Mouse (Mus musculus) spleen, postnatal 4 days (tissue): Measurements from ENCODE around the gene Rd3.

Experiments
- DNase-seq, 2 experiments: peaks; one replicate each; pipeline ENCODE4 v3.0.0; 2022; ENCODE audit warnings: low spot score in 2 of 2

Gene Rd3

DNA sequence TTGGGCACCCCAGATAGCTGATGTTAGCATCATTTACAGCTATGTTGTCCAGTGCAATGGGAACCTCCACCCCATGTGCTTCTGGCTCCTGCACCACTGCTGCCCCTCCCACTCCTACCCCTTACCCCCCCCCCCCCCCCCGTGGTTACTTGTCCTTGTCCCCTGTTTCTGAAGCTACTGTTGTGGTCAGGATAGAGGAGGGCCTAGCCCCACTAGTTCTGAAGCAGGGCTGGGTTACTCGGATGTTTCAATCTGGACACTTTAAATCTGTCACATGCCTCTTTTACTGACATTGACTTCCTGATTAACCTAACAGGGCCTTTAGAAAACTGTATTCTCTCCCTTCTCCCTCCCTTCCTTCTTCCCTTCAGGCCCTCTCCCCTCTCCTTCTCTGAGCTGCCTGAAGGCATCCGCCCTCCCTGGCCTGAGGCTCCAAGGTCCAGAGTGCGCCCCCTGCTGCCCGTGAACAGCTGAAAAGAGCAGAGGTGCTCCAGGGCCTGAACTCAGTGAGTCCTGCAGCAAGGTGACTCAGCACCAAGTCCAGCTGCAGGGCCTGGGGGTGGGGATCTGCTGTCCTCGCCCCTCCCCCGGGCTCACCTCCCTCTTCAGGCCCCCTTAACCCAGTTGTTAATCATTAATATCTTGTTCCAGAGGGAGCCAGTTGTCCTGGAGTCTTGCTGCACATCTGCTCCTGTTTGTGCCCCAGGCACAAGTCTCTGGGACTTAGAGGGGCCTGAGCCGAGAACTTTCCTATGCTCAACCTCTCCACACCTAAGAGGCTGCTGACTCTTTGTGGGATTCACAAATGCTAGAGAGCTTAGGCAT, 13.0 kb upstream of the Rd3 start:
- peak; percentile 84 to 95 for DNase-seq

DNA sequence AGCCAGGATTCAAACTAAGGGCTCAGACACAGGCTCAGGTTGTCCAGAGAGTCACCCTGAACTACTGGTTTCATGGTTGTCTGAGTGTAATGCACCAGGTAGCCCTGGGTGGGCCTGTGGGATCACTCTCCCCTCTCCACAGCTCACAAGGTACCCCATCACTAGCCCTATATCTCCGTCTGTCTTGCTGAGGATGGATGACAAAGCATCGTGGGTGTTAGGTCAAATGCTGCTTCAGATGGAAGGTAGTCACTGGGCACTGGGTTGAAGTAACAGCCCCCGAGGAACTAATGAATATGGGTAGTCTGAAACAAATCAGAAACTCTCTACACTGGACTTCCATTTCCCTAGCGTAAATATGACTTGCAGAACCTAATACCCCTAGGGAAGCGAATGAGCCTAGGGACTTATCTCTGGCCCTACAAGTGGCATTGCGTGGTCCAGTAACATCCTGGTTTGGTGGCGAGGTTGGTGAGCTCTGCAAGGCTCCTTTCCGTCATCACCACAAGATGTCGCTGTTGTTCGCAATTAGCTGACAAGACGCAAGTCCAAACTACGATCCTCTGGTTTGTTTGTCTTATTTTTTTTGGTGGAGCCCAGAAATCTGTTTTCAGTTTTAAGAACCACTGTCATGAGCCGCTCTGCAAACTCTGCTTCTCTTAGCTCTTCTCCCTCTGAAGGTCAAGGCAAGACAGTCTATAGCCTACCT, 12.2 kb upstream of the Rd3 start:
- DNase-seq = peak; percentile 76 to 89

DNA sequence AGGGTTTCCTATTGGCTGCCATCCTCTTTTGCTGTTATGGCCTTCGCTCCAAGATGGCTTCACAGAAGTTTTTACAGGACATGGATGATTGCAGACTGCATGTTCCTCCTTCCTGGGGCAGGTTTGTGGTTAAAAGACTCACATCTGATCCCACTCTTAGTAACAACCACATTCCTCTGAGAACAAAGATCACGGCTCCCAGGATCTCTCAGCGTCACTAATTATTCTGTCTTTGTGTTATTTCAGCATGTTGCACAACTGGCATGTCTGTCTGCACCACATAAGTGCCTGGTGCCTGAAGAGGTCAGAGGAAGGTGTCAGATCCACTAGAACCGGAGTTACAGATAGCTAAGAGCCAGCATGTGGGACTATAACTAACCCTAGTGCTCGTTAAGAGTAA, 7.2 kb upstream of the Rd3 start:
- DNase-seq = no peak

DNA sequence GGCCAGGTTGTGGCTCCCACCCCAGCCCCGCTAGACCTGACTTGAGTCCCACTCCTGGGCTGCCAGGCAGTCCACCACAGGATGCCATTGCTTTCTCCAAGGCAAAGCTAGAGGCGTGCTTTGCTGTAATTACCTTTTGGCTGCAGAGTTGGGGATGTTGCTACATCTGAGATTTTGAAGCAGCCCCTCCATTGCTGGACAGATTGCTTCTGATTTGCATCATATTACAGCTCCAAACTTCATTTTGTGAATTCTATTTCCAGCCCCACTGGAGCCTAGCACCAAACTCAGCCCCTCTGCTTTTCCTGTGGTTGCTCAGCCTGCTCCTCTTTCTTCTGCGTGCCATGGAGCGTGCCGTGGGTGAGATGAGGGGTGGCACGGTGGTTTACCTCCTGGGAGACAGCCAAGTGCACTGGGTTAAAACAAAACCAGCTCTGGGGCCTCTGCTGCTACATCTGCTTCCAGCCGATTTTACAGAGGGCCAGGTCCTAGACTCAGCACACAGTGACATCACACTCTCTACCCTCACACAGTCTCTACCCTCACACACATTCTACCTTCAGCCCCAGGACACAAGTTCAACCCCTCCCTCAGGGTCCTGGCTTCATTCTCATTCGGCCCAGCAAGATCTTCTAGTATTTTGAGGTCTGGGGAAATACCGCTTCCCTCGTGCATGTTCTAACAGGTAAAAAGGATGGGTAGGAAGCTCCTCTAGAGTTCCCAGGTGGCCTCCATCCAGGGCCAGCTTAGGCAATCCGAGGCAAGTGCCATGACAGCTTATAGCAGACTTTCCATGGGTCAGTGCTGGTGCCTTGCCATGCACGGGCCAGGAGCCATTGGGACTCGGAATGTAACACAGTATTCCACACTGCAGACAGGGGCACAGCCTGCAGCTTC, 2.4 kb upstream of the Rd3 start:
- no peak for DNase-seq

DNA sequence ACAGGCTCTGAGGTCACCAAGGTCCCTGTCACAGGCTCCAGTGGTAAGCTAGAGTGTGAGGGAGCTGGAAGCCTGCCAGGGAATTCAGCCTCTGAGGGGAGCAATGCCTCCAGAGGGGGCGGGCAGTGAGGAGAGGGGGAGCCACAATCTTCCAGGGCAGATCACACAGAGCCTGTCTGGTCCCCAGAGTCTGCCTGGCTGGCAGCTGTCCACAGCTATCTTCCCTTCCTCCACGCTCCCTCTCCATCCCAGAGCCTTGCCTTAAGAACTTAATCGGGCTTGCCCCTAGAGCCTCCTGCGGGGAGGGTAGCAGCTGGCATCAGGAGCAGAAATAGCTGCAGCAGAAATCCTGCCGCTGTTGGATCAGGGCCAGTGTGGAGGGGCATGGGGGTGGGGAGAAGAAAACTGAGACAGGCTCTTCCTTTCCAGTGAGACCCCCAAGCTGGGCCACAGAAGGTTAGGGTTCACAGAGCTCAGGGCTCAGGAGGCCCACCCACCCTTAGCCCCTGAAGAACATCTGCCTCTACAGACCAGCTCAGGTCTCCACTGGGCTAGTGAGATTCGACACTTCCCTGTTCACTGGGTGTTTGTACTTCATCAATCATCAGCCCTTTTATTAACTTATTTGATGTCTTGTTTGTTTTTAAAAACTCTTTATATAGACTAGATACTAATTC, 4.4 kb downstream of the Rd3 start:
- no peak for DNase-seq

DNA sequence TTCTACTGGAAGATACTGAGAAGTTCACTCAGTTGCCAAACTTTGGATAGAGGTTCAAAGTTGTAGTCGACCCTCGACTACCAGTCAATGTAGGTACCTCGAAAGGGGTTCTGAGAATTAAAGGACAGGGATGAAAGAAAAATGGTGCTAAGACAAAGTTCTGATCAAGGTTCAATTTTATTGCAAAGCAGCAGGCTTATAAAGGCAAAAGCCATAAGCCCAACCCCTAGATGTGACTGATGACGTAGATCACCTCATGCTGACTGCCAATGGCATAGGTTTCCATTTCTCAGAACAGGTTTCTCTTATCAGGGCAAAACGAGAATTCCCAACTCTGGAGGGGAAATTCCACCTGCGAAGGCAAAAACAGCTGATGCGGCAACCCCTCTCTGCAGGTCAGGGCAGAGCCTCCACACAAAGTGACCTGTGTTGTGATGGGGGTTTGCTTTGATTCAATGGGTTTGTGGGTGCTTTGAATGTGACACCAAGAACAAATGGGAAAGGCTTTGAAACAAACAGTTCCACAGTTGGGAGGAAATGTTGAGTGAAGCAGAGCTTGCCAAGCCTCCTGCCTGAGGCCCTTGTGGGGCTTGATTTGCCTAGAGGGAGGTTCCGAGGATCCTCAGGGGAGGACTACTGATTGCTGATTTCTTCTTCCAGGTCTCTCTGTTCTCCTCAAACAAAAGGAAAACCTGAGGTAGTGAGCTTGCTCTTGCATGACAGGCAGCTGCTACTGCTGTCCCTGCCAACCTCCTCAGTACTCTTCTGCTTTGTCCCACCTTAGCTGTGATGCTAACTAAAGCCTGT, 9.7 kb downstream of the Rd3 start:
- DNase-seq = no peak

DNA sequence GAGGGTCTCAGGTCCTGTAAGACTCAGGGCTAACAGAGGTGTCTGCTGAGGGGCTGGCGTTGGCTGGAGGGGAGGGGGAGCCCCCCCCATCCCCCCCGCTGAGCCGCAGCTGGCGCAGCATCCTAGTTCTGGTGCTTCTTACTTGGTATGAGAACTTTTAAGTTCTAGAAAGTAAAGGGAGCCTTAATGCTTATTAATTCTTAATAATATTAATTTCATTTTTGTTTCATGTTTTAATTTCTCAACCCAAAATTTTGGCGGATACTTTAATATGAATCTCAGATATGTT, 10.3 kb downstream of the Rd3 start:
- no peak for DNase-seq

DNA sequence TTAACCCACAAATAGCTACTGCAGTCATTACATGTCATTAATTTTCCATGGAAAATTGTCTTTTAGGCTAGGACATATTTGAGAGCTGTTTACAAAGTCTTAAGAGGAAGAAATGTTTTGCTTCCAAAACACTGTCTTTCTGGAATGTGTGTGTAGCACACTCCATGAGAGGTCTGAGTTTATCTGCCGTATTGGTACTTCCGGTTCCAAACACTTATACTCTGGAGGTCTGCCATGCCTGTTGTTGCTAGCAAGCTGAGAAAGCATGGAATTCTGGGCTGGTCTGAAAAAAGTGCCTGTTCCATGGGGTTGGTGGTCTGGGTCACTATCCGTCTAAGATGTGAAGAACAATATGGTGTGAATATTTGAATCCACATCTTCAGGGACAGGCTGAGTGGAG, 11.5 kb downstream of the Rd3 start:
- DNase-seq = no peak

DNA sequence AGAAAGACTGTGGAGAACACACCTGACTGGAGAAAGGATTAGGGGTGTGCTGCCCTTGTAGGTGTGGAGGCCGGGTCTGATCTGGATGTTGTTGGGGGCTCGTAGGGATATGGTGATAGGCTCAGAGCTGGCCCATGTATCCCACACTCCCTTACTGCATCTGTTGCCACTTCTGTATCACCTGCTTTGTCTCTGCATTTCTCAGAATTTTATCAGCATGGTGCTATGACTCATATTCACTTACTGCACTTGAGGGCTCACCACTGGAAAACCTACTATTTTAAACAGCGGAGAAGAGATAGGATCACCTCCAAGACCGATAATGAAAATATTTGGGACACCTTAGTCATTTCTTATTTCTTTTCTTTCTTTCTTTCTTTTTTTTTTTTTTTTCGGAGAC, 11.9 kb downstream of the Rd3 start:
- DNase-seq = no peak

DNA sequence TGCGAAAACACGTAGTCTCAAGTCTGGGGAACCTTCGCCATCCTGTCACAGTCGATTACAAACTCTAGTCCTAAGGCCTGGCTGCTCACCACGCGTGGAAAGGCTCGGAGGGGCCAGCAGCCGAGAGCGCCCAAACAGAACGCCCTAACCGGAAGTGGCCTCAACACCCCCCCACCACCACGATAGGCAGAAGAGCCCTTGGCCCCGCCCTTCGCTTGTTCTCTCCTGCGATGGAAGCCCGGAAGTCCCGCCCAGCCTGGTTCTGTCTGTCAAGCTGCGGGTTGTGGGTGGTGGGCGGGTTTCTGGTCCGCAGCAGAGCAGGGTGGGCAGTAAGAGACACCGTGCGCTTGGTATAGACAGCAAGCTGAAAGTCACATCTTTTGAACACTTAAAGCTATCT, 12.8 kb downstream of the Rd3 start:
- DNase-seq = peak; percentile 90 to 95

DNA sequence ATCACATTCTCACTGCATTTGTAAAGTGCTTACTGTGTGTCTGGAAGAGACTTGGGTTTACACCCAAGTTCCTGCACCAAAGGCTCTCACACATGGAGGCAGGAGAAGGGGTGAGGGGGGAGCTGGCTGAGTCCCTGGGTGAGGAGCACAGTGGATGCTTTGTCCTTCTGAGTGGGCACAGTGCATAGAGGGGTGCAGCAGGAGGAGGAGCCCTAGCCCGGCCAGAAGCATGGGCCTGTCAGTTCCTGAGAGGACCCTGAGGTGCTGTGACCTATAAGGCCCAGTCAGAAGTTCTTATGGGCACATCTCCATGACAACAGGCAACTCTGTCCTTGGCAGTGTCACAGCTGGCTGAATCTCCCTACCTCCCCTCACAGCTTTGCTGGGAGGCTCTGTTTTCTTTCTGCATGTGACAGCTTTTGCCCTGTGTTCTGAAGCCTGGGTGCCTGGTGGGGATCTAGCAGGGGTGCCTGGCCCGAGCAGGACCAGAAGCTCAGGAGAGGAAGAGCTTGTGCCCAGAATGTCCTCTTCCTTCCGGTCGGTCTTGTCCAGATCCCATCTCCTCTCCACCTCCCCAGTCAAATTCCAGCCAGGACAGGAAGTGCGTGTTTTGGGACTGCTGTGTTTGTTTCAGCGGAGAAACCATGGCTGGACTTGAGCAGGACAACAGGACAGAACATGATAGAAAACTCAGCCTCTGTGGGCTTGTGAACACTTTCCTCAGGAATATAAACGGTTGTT, 15.0 kb downstream of the Rd3 start:
- DNase-seq = no peak

DNA sequence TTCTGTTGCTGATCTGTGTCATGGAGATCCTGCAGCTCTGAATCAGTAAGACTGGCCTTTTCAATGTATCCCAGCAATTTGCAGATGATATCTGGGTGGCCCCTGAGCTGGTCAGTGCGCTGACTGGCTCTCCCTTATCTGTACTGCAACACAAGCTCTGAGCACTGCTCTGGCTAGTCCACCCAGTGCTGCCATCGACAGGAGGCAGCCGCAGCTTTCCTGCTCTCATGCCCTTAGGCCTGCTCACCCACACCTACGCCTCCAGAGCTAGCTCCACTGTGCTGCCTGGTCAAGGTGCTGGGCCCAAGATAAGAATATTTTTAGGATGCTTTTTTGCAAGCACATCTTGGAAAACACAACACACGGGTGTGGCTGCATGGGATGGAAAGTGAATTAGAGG, 17.3 kb downstream of the Rd3 start:
- DNase-seq = peak in 1 of 2 experiments; percentile 47

DNA sequence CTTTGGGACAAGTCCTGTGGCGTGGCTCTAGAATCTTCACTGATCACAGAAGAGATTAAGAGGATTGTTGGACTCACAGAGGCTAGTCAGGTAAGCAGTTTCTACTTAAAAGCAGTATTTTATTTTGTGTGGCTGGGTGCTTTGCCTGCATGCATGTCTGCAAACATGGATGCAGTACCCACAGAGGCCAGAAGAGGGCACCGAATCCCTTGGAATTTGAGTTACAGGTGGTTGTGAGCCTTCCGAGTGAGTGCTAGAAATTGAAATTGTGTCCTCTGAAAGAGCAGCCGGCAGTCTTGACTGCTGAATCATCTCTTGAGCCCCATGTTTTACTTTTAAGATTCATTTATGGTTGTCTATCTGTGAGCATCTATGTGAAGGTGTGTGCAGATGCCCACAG, 18.3 kb downstream of the Rd3 start:
- DNase-seq = peak; percentile 77 to 91

DNA sequence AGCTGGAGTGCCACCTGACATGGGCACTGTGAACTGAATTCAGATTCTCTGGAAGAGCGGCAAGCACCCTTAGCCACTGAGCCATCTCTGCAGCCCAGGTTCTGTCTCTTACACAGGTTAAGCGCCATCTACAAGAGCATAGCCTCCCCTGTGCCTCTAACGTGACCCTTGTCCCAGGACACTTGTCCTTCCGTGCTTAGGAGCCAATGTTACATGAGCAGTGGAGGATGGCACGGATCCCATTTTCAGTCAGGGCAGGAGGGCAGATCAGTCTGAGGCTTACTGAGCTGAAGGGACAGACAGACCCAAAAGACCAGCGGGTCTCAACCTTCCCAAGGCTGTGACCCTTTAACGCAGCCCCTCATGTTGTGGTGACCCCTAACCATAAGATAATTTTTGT, 18.7 kb downstream of the Rd3 start:
- DNase-seq = no peak

DNA sequence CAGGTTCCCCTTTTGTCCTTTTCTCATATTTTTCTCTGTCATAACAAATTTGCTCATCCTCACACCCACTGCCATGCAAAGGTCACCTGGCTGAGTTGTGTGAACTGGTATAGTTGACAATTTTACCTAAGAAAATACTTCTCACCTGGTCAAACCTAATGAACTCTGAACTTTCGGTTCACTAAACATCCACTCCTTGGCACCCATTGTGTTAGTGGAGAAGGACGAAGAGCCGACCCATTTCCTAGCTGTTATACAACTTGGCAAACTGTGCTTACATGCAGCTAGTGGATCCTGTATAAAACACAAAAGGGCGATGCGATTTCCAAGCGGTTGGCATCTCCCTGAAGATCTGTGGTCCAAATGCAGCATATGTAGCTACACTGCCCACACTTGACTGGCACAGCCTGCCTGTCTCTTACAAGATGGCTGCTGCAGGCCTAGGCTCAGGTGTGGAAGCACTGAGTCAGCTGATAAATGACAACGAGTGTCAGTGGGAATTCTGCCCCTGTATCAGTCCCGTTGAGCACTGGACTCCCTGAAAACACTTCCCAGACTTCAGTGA, 19.5 kb downstream of the Rd3 start:
- DNase-seq = no peak

DNA sequence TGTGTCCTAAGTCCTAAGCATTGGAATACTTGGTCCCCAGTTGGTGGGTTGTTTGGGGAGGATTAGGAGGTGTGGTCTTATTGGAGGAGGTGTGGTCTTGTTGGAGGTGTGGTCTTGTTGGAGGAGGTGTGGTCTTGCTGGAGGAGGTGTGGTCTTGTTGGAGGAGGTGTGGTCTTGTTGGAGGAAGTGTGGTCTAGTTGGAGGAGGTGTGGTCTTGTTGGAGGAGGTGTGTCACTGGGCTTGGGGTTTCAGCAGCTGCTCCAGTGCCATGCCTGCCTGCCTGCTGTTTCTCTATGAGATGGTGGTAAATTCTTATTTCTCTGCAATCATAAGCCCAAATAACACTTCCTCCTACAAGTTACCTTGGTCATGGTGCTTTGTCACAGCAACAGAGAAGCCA, 21.9 kb downstream of the Rd3 start:
- no peak for DNase-seq
